Comparison of ENCODE assay signal across 24 mouse cellular contexts in the genomic region with DNA sequence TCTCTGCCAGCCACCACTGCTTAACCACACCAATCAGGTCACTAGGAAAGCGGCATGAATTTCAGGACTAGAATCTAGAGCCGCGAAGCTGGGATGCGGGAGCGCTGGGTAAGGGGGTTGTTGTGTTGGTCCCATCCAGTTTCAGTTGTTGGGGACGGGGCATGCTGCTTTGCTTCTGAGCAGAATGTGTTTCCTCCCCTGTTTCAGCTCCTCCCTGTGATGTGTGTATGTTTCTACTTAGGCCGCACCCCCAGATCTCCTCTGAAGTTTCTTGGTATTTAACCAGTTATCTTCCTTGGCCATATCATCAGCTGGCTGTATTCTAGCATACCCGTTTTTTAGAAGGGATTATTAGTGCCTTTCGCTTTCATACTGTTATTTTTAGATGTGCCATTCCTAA. TPM values are rescaled to one million over a fixed set of nuclear protein-coding genes. Genes with fewer than 3 reads are reported as not detected.
DNase-seq lines count a peak whose midpoint lies in the region; ATAC-seq and TF ChIP-seq lines count a peak whose summit lies in the region.
"Had no signal": no experiment of that assay in that cellular context is flagged by ENCODE, and none has a peak within 500 bp of the region (broad histone marks: within the 10 kb centered on the region; RNA-seq: fewer than 3 reads in every experiment).

No protein-coding gene starts in this region.

- H3K27ac ChIP-seq in heart, postnatal 0 days (ENCODE audit: low read depth), result peak overlapping the region; percentile 61
- no peak overlapping the region for H3K27ac ChIP-seq in ES-Bruce4 (ENCODE audit: insufficient read depth, low read length)
- H3K27ac ChIP-seq in ES-E14 (ENCODE audit: insufficient read depth, low read depth, low read length, poor library complexity, severe bottlenecking), result no peak overlapping the region
- H3K27ac ChIP-seq in embryonic fibroblast, embryonic 13.5 days (ENCODE audit: insufficient read depth, low read length), result peak overlapping the region; percentile 97
- H3K27ac ChIP-seq: forebrain, embryonic 15.5 days; hindbrain, embryonic 13.5 days; kidney, postnatal 0 days; left cerebral cortex, adult 2 months; limb, embryonic 15.5 days had no signal

- H3K4me1 ChIP-seq in heart, postnatal 0 days (ENCODE audit: control insufficient read depth, insufficient read depth), result peaks cover 12% of the 10 kb centered on the region
- H3K4me1 ChIP-seq in ES-Bruce4 (ENCODE audit: control insufficient read depth, insufficient read depth, low read length), result no peaks in the 10 kb centered on the region
- H3K4me1 ChIP-seq in ES-E14 (ENCODE audit: control insufficient read depth in 2 of 2, insufficient read depth in 2 of 2, low read length in 2 of 2, poor library complexity in 1 of 2), result peaks cover 0 to 7% of the 10 kb centered on the region in 2 experiments; a peak in 1 of 4 replicates
- H3K4me1 ChIP-seq in embryonic fibroblast, embryonic 13.5 days (ENCODE audit: control insufficient read depth, insufficient read depth, low read length), result peaks cover 9% of the 10 kb centered on the region
- H3K4me1 ChIP-seq: forebrain, embryonic 15.5 days; hindbrain, embryonic 13.5 days had no signal

- no peak overlapping the region for H3K9ac ChIP-seq in heart, postnatal 0 days (replicated peaks; ENCODE audit: low read depth, low read length)
- H3K9ac ChIP-seq in ES-Bruce4 (ENCODE audit: low read depth, poor library complexity, severe bottlenecking) (no peak overlapping the region), ES-E14 (ENCODE audit: insufficient read depth, low read depth, low read length, poor library complexity, severe bottlenecking) (peak overlapping the region; percentile 23; the same call in 1 of the 2 replicates)
- H3K9ac ChIP-seq: embryonic facial prominence, embryonic 15.5 days; forebrain, embryonic 15.5 days; hindbrain, embryonic 13.5 days; limb, embryonic 15.5 days had no signal

- no peak overlapping the region for H3K4me3 ChIP-seq in heart, postnatal 0 days (ENCODE audit: low read depth, low read length)
- H3K4me3 ChIP-seq in ES-Bruce4 (ENCODE audit: low read depth, low read length) (peak overlapping the region; percentile 8; the same call in 1 of the 2 replicates), ES-E14 (ENCODE audit: insufficient read depth in 1 of 2, low read depth in 1 of 2, low read length in 2 of 2, poor library complexity in 1 of 2, severe bottlenecking in 1 of 2) (peak overlapping the region; percentile 56 to 60)
- no peak overlapping the region for H3K4me3 ChIP-seq in embryonic fibroblast, embryonic 13.5 days (ENCODE audit: insufficient read depth, low read length)
- H3K4me3 ChIP-seq: embryonic facial prominence, embryonic 15.5 days; forebrain, embryonic 15.5 days; hindbrain, embryonic 13.5 days; left cerebral cortex, adult 2 months; limb, embryonic 15.5 days had no signal

- H3K4me2 ChIP-seq in heart, postnatal 0 days (ENCODE audit: low read depth, low read length), result no peak overlapping the region
- H3K4me2 ChIP-seq: embryonic facial prominence, embryonic 15.5 days; forebrain, embryonic 15.5 days; hindbrain, embryonic 13.5 days; limb, embryonic 15.5 days; midbrain, embryonic 11.5 days had no signal

- in situ Hi-C loops in ES-E14 (cut with MboI; ENCODE audit: low sequenced_read_pairs in 2 of 2, unreplicated experiment in 2 of 2), result no loop called here

- no peak for TF ChIP-seq POLR2A in ES-Bruce4 (IDR thresholded peaks at IDR 0.05; ENCODE audit: insufficient read depth, low read length)
- TF ChIP-seq POLR2A in embryonic fibroblast, embryonic 13.5 days (IDR thresholded peaks at IDR 0.05; ENCODE audit: low read depth, low read length), result no peak

- DNase-seq in heart, postnatal 0 days (ENCODE audit: low spot score), result peak; percentile 21
- no peak for DNase-seq in heart, postnatal 10 days
- no peak for DNase-seq in ES-E14 (ENCODE audit: low read depth, low spot score)
- DNase-seq in thymus, postnatal 10 days (ENCODE audit: low spot score in 2 of 2), result no peak
- no peak for DNase-seq in adrenal gland, adult 18-20 months (ENCODE audit: low spot score in 2 of 2)
- DNase-seq: adrenal gland, postnatal 25 days; cerebellum, adult 9-10 months; gastrocnemius, postnatal 14 days; heart, adult 11 months; kidney, adult 2 months; left cerebral cortex, postnatal 4 days; lung, adult 18-20 months; lung, postnatal 10 days; thymus, postnatal 25 days had no signal

- no peak for TF ChIP-seq CTCF in heart, postnatal 0 days (IDR thresholded peaks at IDR 0.05; ENCODE audit: low read depth)
- TF ChIP-seq CTCF in ES-Bruce4 (IDR thresholded peaks at IDR 0.05; ENCODE audit: low read depth, low read length), result no peak
- TF ChIP-seq CTCF in embryonic fibroblast, embryonic 13.5 days (IDR thresholded peaks at IDR 0.05; ENCODE audit: borderline replicate concordance, insufficient read depth, low read length), result no peak

- H3K36me3 ChIP-seq in heart, postnatal 0 days (replicated peaks; ENCODE audit: control insufficient read depth, insufficient read depth, low read length), result 0 out of 2 replicates have a peak, but pooled peaks cover 6% of the 10 kb centered on the region
- no peaks in the 10 kb centered on the region for H3K36me3 ChIP-seq in ES-Bruce4 (ENCODE audit: control insufficient read depth, insufficient read depth, low read length, poor library complexity, severe bottlenecking)
- peaks cover 5% of the 10 kb centered on the region; the same call in 1 of the 2 replicates for H3K36me3 ChIP-seq in ES-E14 (ENCODE audit: control insufficient read depth, insufficient read depth, low read length, poor library complexity, severe bottlenecking)
- H3K36me3 ChIP-seq: embryonic facial prominence, embryonic 15.5 days; limb, embryonic 15.5 days had no signal

- no peak for TF ChIP-seq EP300 in heart, postnatal 0 days (IDR thresholded peaks at IDR 0.05; ENCODE audit: low read depth)
- TF ChIP-seq EP300 in ES-Bruce4 (IDR thresholded peaks at IDR 0.05; ENCODE audit: insufficient read depth, low read depth, low read length), result no peak

- no peak for ATAC-seq in heart, postnatal 0 days (ENCODE audit: insufficient read depth, low read depth)
- ATAC-seq: forebrain, embryonic 15.5 days had no signal

- 88% methylated on average over 9 of the region's 9 CpGs for WGBS in heart, postnatal 0 days

- H3K9me3 ChIP-seq in heart, postnatal 0 days (replicated peaks; ENCODE audit: control insufficient read depth, low read length), result no peaks in the 10 kb centered on the region
- no peaks in the 10 kb centered on the region for H3K9me3 ChIP-seq in ES-Bruce4 (replicated peaks; ENCODE audit: control insufficient read depth, insufficient read depth, low read length, poor library complexity, severe bottlenecking)
- no peaks in the 10 kb centered on the region for H3K9me3 ChIP-seq in ES-E14 (ENCODE audit: control insufficient read depth, insufficient read depth, low read depth, low read length)
- H3K9me3 ChIP-seq: embryonic facial prominence, embryonic 15.5 days; forebrain, embryonic 15.5 days; hindbrain, embryonic 13.5 days; limb, embryonic 15.5 days had no signal

- no peaks in the 10 kb centered on the region for H3K27me3 ChIP-seq in heart, postnatal 0 days (ENCODE audit: control insufficient read depth, insufficient read depth, low read length)
- H3K27me3 ChIP-seq in ES-Bruce4 (ENCODE audit: control insufficient read depth, insufficient read depth, low read length, poor library complexity, severe bottlenecking), result no peaks in the 10 kb centered on the region
- H3K27me3 ChIP-seq: embryonic facial prominence, embryonic 15.5 days; forebrain, embryonic 15.5 days; hindbrain, embryonic 13.5 days; limb, embryonic 15.5 days had no signal

- intact Hi-C loops in heart, postnatal 10 days (cut with DNase I), result loop anchor here (5.0 kb wide), 1 partner anchor 73 kb away; no protein-coding TSS in a partner anchor

TF ChIP-seq in ES-E14, 5 proteins besides CTCF, POLR2A, EP300 and RAD21:
- no peak for TF ChIP-seq HCFC1 (IDR thresholded peaks at IDR 0.05; ENCODE audit: borderline replicate concordance, insufficient read depth, low read length)
- TF ChIP-seq MAFK (IDR thresholded peaks at IDR 0.05; ENCODE audit: insufficient read depth, low read depth, low read length), result no peak
- TF ChIP-seq CHD2 (IDR thresholded peaks at IDR 0.05; ENCODE audit: low read depth, low read length), result no peak
- no peak for TF ChIP-seq ZC3H11A (IDR thresholded peaks at IDR 0.05; ENCODE audit: borderline replicate concordance, low read depth, low read length)

RNA-seq across cellular contexts. Expression of a gene that starts 29.9 kb away (rescaled TPM):
- total RNA-seq in heart, postnatal 0 days (2014; rRNA removed; ENCODE audit: low replicate concordance), result 0.27 and 2.9 TPM in 2 replicates
- polyA plus RNA-seq in heart, postnatal 0 days (2015; fragmentation: Nextera tagmentation; extraction: Ambion mirVana), result 2.1 and 2.2 TPM in 2 replicates
- total RNA-seq in heart, postnatal 10 days (2021), result 1 to 10 TPM; 1.7 to 1.8 TPM
- polyA plus RNA-seq in ES-Bruce4 (2011; ENCODE audit: insufficient read depth, insufficient read length, low read depth, missing spikeins), result 16.4 and 19.4 TPM in 2 replicates
- 6.0 and 7.4 TPM in 2 replicates for total RNA-seq in ES-E14 (2012; rRNA removed)
- polyA plus RNA-seq in embryonic fibroblast, embryonic 13.5 days (2011; ENCODE audit: insufficient read length, low read depth, missing spikeins), result 1.2 and 3.0 TPM in 2 replicates
- under 1 TPM; 0.13 to 0.27 TPM for total RNA-seq in adrenal gland, adult 18-20 months (2021)
- total RNA-seq: neutrophil, adult 5-6 weeks had no signal

Comparison
In these comparisons a context has a peak if more than half of its experiments do, and no peak if none do; other contexts are left out.
1. H3K27ac ChIP-seq: peak in heart, postnatal 0 days (single experiment) and embryonic fibroblast, embryonic 13.5 days (single experiment); none in ES-Bruce4 (single experiment) and ES-E14 (single experiment).
2. H3K4me3 ChIP-seq: peak in ES-Bruce4 (single experiment) and ES-E14 (2 of 2); none in heart, postnatal 0 days (single experiment) and embryonic fibroblast, embryonic 13.5 days (single experiment).